Mouse (Mus musculus) hindbrain, embryonic 16.5 days (tissue): ENCODE measurements at regions not wholly inside any gene's neighbourhood (a gene's known extent, or its start where the extent isn't known, plus 50 kb on each side); places are given as distances from the start of the nearest gene placed in this dataset.
A peak's percentile ranks its signal among the peaks of the same experiment; 100 is the strongest.
"Not testable (repeated sequence)": the region's sequence is repeated elsewhere in the genome, so short reads cannot be mapped to it uniquely, and the experiment has no call there.

Experiments
- ATAC-seq: fragments of 200-750 bp; cut with Nextera tagmentation; 2 replicates; pipeline ENCODE4 v1.8.0; 2017; ENCODE audit warnings: moderate TSS enrichment, moderate library complexity
- H3K27ac ChIP-seq: fragments of 300-500 bp; sonication (generic); 2 replicates; pipeline ENCODE4 v1.5.1; 2014; ENCODE audit warnings: low read depth, mild to moderate bottlenecking, control low read depth, low read length, moderate library complexity
- H3K27me3 ChIP-seq: fragments of 300-500 bp; sonication (generic); replicated peaks from 2 replicates; pipeline ENCODE4 v1.6.1; 2014; ENCODE audit warnings: low read length; ENCODE audit not compliant: control insufficient read depth, insufficient read depth
- H3K36me3 ChIP-seq: fragments of 300-500 bp; sonication (generic); 2 replicates; pipeline ENCODE4 v1.6.1; 2014; ENCODE audit warnings: mild to moderate bottlenecking, low read length, moderate library complexity, mixed read lengths; ENCODE audit not compliant: control insufficient read depth, insufficient read depth
- H3K4me1 ChIP-seq: fragments of 300-500 bp; sonication (generic); 2 replicates; pipeline ENCODE4 v1.6.1; 2014; ENCODE audit warnings: low read depth, low read length; ENCODE audit not compliant: control insufficient read depth, insufficient read depth
- H3K4me2 ChIP-seq: fragments of 300-500 bp; sonication (generic); 2 replicates; pipeline ENCODE4 v1.6.1; 2014; ENCODE audit warnings: mild to moderate bottlenecking, low read length, control low read depth, moderate library complexity
- H3K4me3 ChIP-seq: fragments of 300-500 bp; sonication (generic); 2 replicates; pipeline ENCODE4 v1.5.1; 2014; ENCODE audit warnings: mild to moderate bottlenecking, low read length, control low read depth, moderate library complexity
- H3K9ac ChIP-seq: fragments of 300-500 bp; sonication (generic); 2 replicates; pipeline ENCODE4 v1.6.1; 2014; ENCODE audit warnings: low read depth, mild to moderate bottlenecking, control low read depth, low read length, moderate library complexity
- H3K9me3 ChIP-seq: fragments of 300-500 bp; sonication (generic); 2 replicates; pipeline ENCODE4 v1.6.1; 2014; ENCODE audit warnings: mild to moderate bottlenecking, low read length, moderate library complexity; ENCODE audit not compliant: control insufficient read depth
- WGBS: fragments of 180-500 bp; shearing (Covaris S2); extraction: QIAGEN DNeasy Blood & Tissue Kit; methylation state at CpG from one replicate; pipeline ENCODE4 v1.1.7; 2014; 5-methylcytosine and 5-hydroxymethylcytosine counted together

- H3K4me3 ChIP-seq = peak overlapping the region; percentile 19
- H3K9ac ChIP-seq = no peak overlapping the region
- WGBS = 8% methylated on average over 13 of the region's 13 CpGs
These were observed 194.7 kb downstream of the Trmt11 start for GRCm38 (mm10) chr10:30405669-30406393.

GRCm38 (mm10) chr10:30370542-30370941 lies 170.2 kb upstream of the Cenpw start:
- Histone ChIP-seq H3K27me3 (no peaks in the 10 kb centered on the region), H3K4me2 (no peak overlapping the region), H3K9me3 (0 out of 2 replicates have a peak, but pooled peaks cover 2% of the 10 kb centered on the region), H3K36me3 (no peaks in the 10 kb centered on the region), H3K27ac (no peak overlapping the region), H3K4me3 (no peak overlapping the region), H3K9ac (no peak overlapping the region), H3K4me1 (no peaks in the 10 kb centered on the region)
- ATAC-seq = no peak
- 0% methylated on average over 1 of the region's 1 CpGs for WGBS

More at GRCm38 (mm10) chr10:30405669-30406393, 194.7 kb downstream of the Trmt11 start:
- Histone ChIP-seq H3K36me3 (no peaks in the 10 kb centered on the region), H3K27ac (no peak overlapping the region), H3K9me3 (no peaks in the 10 kb centered on the region), H3K4me2 (peak overlapping the region; percentile 51), H3K27me3 (peaks cover 15% of the 10 kb centered on the region), H3K4me1 (peaks cover 6% of the 10 kb centered on the region; the same call in 1 of the 2 replicates)
- peak; percentile 95 for ATAC-seq

- H3K4me1 ChIP-seq, H3K27ac ChIP-seq, H3K9me3 ChIP-seq, H3K4me3 ChIP-seq, ATAC-seq, H3K4me2 ChIP-seq, H3K36me3 ChIP-seq, H3K9ac ChIP-seq, H3K27me3 ChIP-seq: not testable (repeated sequence)
These were observed 160.5 kb upstream of the Cenpw start for GRCm38 (mm10) chr10:30360811-30361210.

- Histone ChIP-seq H3K36me3 (no peaks in the 10 kb centered on the region), H3K9me3 (no peaks in the 10 kb centered on the region), H3K9ac (no peak overlapping the region), H3K4me1 (no peaks in the 10 kb centered on the region), H3K27ac (no peak overlapping the region), H3K4me3 (no peak overlapping the region), H3K4me2 (no peak overlapping the region), H3K27me3 (no peaks in the 10 kb centered on the region)
- 88% methylated on average over 1 of the region's 1 CpGs for WGBS
- ATAC-seq = no peak
These were observed 158.7 kb upstream of the Cenpw start for GRCm38 (mm10) chr10:30359051-30359450.

GRCm38 (mm10) chr10:30342965-30343478 lies 142.7 kb upstream of the Cenpw start:
- Histone ChIP-seq H3K4me1 (no peaks in the 10 kb centered on the region), H3K36me3 (no peaks in the 10 kb centered on the region), H3K9me3 (no peaks in the 10 kb centered on the region), H3K9ac (no peak overlapping the region), H3K4me3 (no peak overlapping the region), H3K27ac (no peak overlapping the region), H3K27me3 (no peaks in the 10 kb centered on the region), H3K4me2 (no peak overlapping the region)
- WGBS = 81% methylated on average over 3 of the region's 3 CpGs
- no peak for ATAC-seq

GRCm38 (mm10) chr10:30328334-30329014 lies 128.1 kb upstream of the Cenpw start:
- no peaks in the 10 kb centered on the region for H3K4me1 ChIP-seq
- no peak overlapping the region for H3K4me3 ChIP-seq
- no peak overlapping the region for H3K9ac ChIP-seq
- no peaks in the 10 kb centered on the region for H3K27me3 ChIP-seq
- peak; percentile 41 for ATAC-seq
- WGBS = 48% methylated on average over 10 of the region's 10 CpGs
- no peak overlapping the region for H3K4me2 ChIP-seq
- H3K27ac ChIP-seq = no peak overlapping the region
- no peaks in the 10 kb centered on the region for H3K36me3 ChIP-seq
- no peaks in the 10 kb centered on the region for H3K9me3 ChIP-seq

GRCm38 (mm10) chr10:30327849-30328248 lies 127.5 kb upstream of the Cenpw start:
- peak; percentile 92 for ATAC-seq
- Histone ChIP-seq H3K4me3 (no peak overlapping the region), H3K27me3 (no peaks in the 10 kb centered on the region), H3K4me2 (peak overlapping the region; percentile 19; the same call in 1 of the 2 replicates), H3K9ac (no peak overlapping the region), H3K36me3 (no peaks in the 10 kb centered on the region), H3K9me3 (no peaks in the 10 kb centered on the region), H3K4me1 (no peaks in the 10 kb centered on the region), H3K27ac (no peak overlapping the region)
- WGBS = 33% methylated on average over 8 of the region's 8 CpGs

- Histone ChIP-seq H3K4me3 (no peak overlapping the region), H3K36me3 (no peaks in the 10 kb centered on the region), H3K9me3 (no peaks in the 10 kb centered on the region), H3K9ac (no peak overlapping the region), H3K27me3 (no peaks in the 10 kb centered on the region), H3K4me1 (no peaks in the 10 kb centered on the region), H3K4me2 (no peak overlapping the region), H3K27ac (no peak overlapping the region)
- WGBS = 48% methylated on average over 1 of the region's 1 CpGs
- ATAC-seq = no peak
These were observed 126.5 kb upstream of the Cenpw start for GRCm38 (mm10) chr10:30326861-30327260.

- H3K27me3 ChIP-seq, ATAC-seq, H3K9ac ChIP-seq, H3K27ac ChIP-seq, H3K9me3 ChIP-seq, H3K36me3 ChIP-seq, H3K4me3 ChIP-seq, H3K4me1 ChIP-seq, H3K4me2 ChIP-seq: not testable (repeated sequence)
- 80% methylated on average over 2 of the region's 7 CpGs for WGBS
These were observed 95.5 kb upstream of the Cenpw start for GRCm38 (mm10) chr10:30295871-30296270.
